Mouse (Mus musculus) olfactory bulb, adult 2 months (tissue): Measurements from ENCODE around the gene Selenop. TPM values are rescaled to one million over a fixed set of nuclear protein-coding genes. Genes with fewer than 3 reads are reported as not detected.

Experiments
- H3K27ac ChIP-seq: fragments of 200-500 bp; 2 replicates; pipeline ENCODE4 v1.5.1; 2012; ENCODE audit warnings: low read depth, low read length; ENCODE audit not compliant: insufficient read depth
- H3K4me1 ChIP-seq: fragments of 200-500 bp; 2 replicates; pipeline ENCODE4 v1.6.1; 2012; ENCODE audit warnings: low read length; ENCODE audit not compliant: control insufficient read depth, insufficient read depth
- H3K4me3 ChIP-seq: fragments of 200-500 bp; 2 replicates; pipeline ENCODE4 v1.5.1; 2012; ENCODE audit warnings: mild to moderate bottlenecking, low read depth, low read length, moderate library complexity; ENCODE audit not compliant: insufficient read depth
- CTCF ChIP-seq: fragments of 200-500 bp; IDR thresholded peaks from 2 replicates; pipeline ENCODE4 v1.5.1; 2012; ENCODE audit warnings: low read depth, mild to moderate bottlenecking, low read length, moderate library complexity; ENCODE audit not compliant: insufficient read depth
- POLR2A ChIP-seq: fragments of 200-500 bp; IDR thresholded peaks from 2 replicates; pipeline ENCODE4 v1.6.1; 2012; ENCODE audit warnings: mild to moderate bottlenecking, low read depth, low read length, moderate library complexity; ENCODE audit not compliant: insufficient read depth
- WGBS: fragments of 180-500 bp; shearing (Covaris S2); methylation state at CpG from one replicate; pipeline ENCODE4 v1.1.7; 2018; 5-methylcytosine and 5-hydroxymethylcytosine counted together
- polyA plus RNA-seq: library from polyadenylated mRNA; stranded (reverse); fragments of >200 nt; gene quantifications from 2 replicates; pipeline ENCODE4 v1.2.4, GENCODE M21; 2012; ENCODE audit warnings: low replicate concordance; ENCODE audit not compliant: missing spikeins, insufficient read depth, insufficient read length

Selenop gene
- polyA plus RNA-seq, 1 experiment, result 861 TPM

- Histone ChIP-seq H3K4me3 (no peak overlapping the region), H3K27ac (no peak overlapping the region), H3K4me1 (no peaks in the 10 kb centered on the region)
- WGBS, result 88% methylated on average over 1 of the region's 1 CpGs
- TF ChIP-seq CTCF, result no peak
- no peak for TF ChIP-seq POLR2A
Measured at GRCm38 (mm10) chr15:3264828-3265227, 3.5 kb upstream of the Selenop start.

GRCm38 (mm10) chr15:3269496-3269895 lies 1.1 kb downstream of the Selenop start:
- Histone ChIP-seq H3K4me1 (no peaks in the 10 kb centered on the region), H3K27ac (no peak overlapping the region), H3K4me3 (no peak overlapping the region)
- WGBS, result 73% methylated on average over 4 of the region's 4 CpGs
- TF ChIP-seq CTCF (no peak), POLR2A (no peak)

GRCm38 (mm10) chr15:3269996-3270645 lies 1.8 kb downstream of the Selenop start:
- TF ChIP-seq CTCF, result no peak
- no peak for TF ChIP-seq POLR2A
- no peak overlapping the region for H3K27ac ChIP-seq
- no peak overlapping the region for H3K4me3 ChIP-seq
- WGBS, result 13% methylated on average over 6 of the region's 6 CpGs
- H3K4me1 ChIP-seq, result no peaks in the 10 kb centered on the region

GRCm38 (mm10) chr15:3270646-3271077 lies 2.3 kb downstream of the Selenop start:
- no peaks in the 10 kb centered on the region for H3K4me1 ChIP-seq
- no peak for TF ChIP-seq POLR2A
- TF ChIP-seq CTCF, result no peak
- H3K4me3 ChIP-seq, result peak overlapping the region; percentile 5; the same call in 1 of the 2 replicates
- WGBS, result 8% methylated on average over 12 of the region's 12 CpGs
- peak overlapping the region; percentile 69; the same call in 1 of the 2 replicates for H3K27ac ChIP-seq

GRCm38 (mm10) chr15:3271216-3271615 lies 2.9 kb downstream of the Selenop start:
- WGBS, result 45% methylated on average over 6 of the region's 6 CpGs
- no peaks in the 10 kb centered on the region for H3K4me1 ChIP-seq
- peak overlapping the region; percentile 46 for H3K4me3 ChIP-seq
- TF ChIP-seq POLR2A (no peak), CTCF (no peak)
- no peak overlapping the region for H3K27ac ChIP-seq

- Histone ChIP-seq H3K27ac (no peak overlapping the region), H3K4me3 (no peak overlapping the region), H3K4me1 (no peaks in the 10 kb centered on the region)
- WGBS, result 67% methylated on average over 1 of the region's 1 CpGs
- no peak for TF ChIP-seq POLR2A
- TF ChIP-seq CTCF, result no peak
Measured at GRCm38 (mm10) chr15:3273191-3273590, 4.8 kb downstream of the Selenop start.

- no peak for TF ChIP-seq POLR2A
- TF ChIP-seq CTCF, result no peak
- H3K4me1 ChIP-seq, result no peaks in the 10 kb centered on the region
- no peak overlapping the region for H3K27ac ChIP-seq
- H3K4me3 ChIP-seq, result no peak overlapping the region
- 93% methylated on average over 2 of the region's 2 CpGs for WGBS
Measured at GRCm38 (mm10) chr15:3277391-3277790, 9.0 kb downstream of the Selenop start.

- TF ChIP-seq POLR2A (no peak), CTCF (no peak)
- Histone ChIP-seq H3K27ac (no peak overlapping the region), H3K4me1 (no peaks in the 10 kb centered on the region), H3K4me3 (no peak overlapping the region)
- WGBS, result 86% methylated on average over 7 of the region's 7 CpGs
Measured at GRCm38 (mm10) chr15:3279242-3279641, 10.9 kb downstream of the Selenop start.

- Histone ChIP-seq H3K27ac (no peak overlapping the region), H3K4me1 (no peaks in the 10 kb centered on the region), H3K4me3 (no peak overlapping the region)
- TF ChIP-seq POLR2A, result no peak
- no peak for TF ChIP-seq CTCF
Measured at GRCm38 (mm10) chr15:3281216-3281615, 12.9 kb downstream of the Selenop start.
